Mouse (Mus musculus) intestine, embryonic 16.5 days (tissue): ENCODE data around the gene Tceal6. TPM values are rescaled to one million over a fixed set of nuclear protein-coding genes. Genes with fewer than 3 reads are reported as not detected.
"Not testable (repeated sequence)": the region's sequence is repeated elsewhere in the genome, so short reads cannot be mapped to it uniquely, and the experiment has no call there.

Experiments used
- ATAC-seq: fragments of 200-750 bp; cut with Nextera tagmentation; 2 replicates; pipeline ENCODE4 v1.8.0; 2017; ENCODE audit warnings: moderate TSS enrichment, moderate library complexity
- H3K27ac ChIP-seq: fragments of 300-500 bp; sonication (generic); 2 replicates; pipeline ENCODE4 v1.5.1; 2014; ENCODE audit warnings: mild to moderate bottlenecking, low read length
- H3K27me3 ChIP-seq: fragments of 300-500 bp; sonication (generic); replicated peaks from 2 replicates; pipeline ENCODE4 v1.6.1; 2014; ENCODE audit warnings: low read length, control low read depth, mixed read lengths; ENCODE audit not compliant: control insufficient read depth, insufficient read depth
- H3K36me3 ChIP-seq: fragments of 300-500 bp; sonication (generic); 2 replicates; pipeline ENCODE4 v1.6.1; 2014; ENCODE audit warnings: low read length, control low read depth; ENCODE audit not compliant: control insufficient read depth, insufficient read depth
- H3K4me1 ChIP-seq: fragments of 300-500 bp; sonication (generic); 2 replicates; pipeline ENCODE4 v1.6.1; 2014; ENCODE audit warnings: low read length, control low read depth, mixed read lengths; ENCODE audit not compliant: control insufficient read depth, insufficient read depth
- H3K4me2 ChIP-seq: fragments of 300-500 bp; sonication (generic); 2 replicates; pipeline ENCODE4 v1.6.1; 2014; ENCODE audit warnings: low read depth, low read length, control low read depth
- H3K4me3 ChIP-seq: fragments of 300-500 bp; sonication (generic); 2 replicates; pipeline ENCODE4 v1.5.1; 2014; ENCODE audit warnings: mild to moderate bottlenecking, low read length
- H3K9ac ChIP-seq: fragments of 300-500 bp; sonication (generic); 2 replicates; pipeline ENCODE4 v1.6.1; 2014; ENCODE audit warnings: low read depth, low read length
- H3K9me3 ChIP-seq: fragments of 300-500 bp; sonication (generic); 2 replicates; pipeline ENCODE4 v1.6.1; 2016; ENCODE audit warnings: low read length, control low read depth; ENCODE audit not compliant: control insufficient read depth
- WGBS: fragments of 180-500 bp; shearing (Covaris S2); extraction: QIAGEN DNeasy Blood & Tissue Kit; methylation state at CpG from one replicate; pipeline ENCODE4 v1.1.7; 2014; 5-methylcytosine and 5-hydroxymethylcytosine counted together
- polyA plus RNA-seq: library from polyadenylated mRNA; unstranded; fragments of >200 nt; fragmentation: Nextera tagmentation; extraction: Ambion mirVana; gene quantifications from 2 replicates; pipeline ENCODE4 v1.2.1, GENCODE M21; 2015

The Tceal6 gene
- polyA plus RNA-seq: 0.68 and 0.78 TPM in 2 replicates

GRCm38 (mm10) chrX:135210436-135211221 is at the start of gene Tceal6:
Gene Tceal6, minus strand, starts transcription at chrX:135210687.
- WGBS: 24% methylated on average over 11 of the region's 13 CpGs
- no peaks in the 10 kb centered on the region for H3K27me3 ChIP-seq
- peak within 1 kb of the TSS; percentile 14 for H3K4me3 ChIP-seq
- no peaks in the 10 kb centered on the region for H3K9me3 ChIP-seq
- no peak for ATAC-seq
- no peak within 1 kb of the TSS for H3K27ac ChIP-seq
- H3K36me3 ChIP-seq: no peaks in the 10 kb centered on the region
- no peak within 1 kb of the TSS for H3K9ac ChIP-seq
- H3K4me1 ChIP-seq: no peaks in the 10 kb centered on the region
- peak within 1 kb of the TSS; percentile 38 for H3K4me2 ChIP-seq

- H3K36me3 ChIP-seq, H3K27me3 ChIP-seq, H3K4me1 ChIP-seq, H3K27ac ChIP-seq, H3K9ac ChIP-seq, ATAC-seq, H3K9me3 ChIP-seq: not testable (repeated sequence)
- peak overlapping the region; percentile 38 for H3K4me2 ChIP-seq
- H3K4me3 ChIP-seq: peak overlapping the region; percentile 14
- WGBS: 18% methylated on average over 20 of the region's 21 CpGs
Observed at GRCm38 (mm10) chrX:135209773-135210435, 583 bp downstream of the Tceal6 start.

- no CpG with 5 or more reads among the region's 6 CpGs for WGBS
- H3K9ac ChIP-seq, H3K27me3 ChIP-seq, H3K4me3 ChIP-seq, H3K4me2 ChIP-seq, ATAC-seq, H3K27ac ChIP-seq, H3K9me3 ChIP-seq, H3K4me1 ChIP-seq, H3K36me3 ChIP-seq: not testable (repeated sequence)
Observed at GRCm38 (mm10) chrX:135189924-135190323, 20.6 kb downstream of the Tceal6 start.

DNA sequence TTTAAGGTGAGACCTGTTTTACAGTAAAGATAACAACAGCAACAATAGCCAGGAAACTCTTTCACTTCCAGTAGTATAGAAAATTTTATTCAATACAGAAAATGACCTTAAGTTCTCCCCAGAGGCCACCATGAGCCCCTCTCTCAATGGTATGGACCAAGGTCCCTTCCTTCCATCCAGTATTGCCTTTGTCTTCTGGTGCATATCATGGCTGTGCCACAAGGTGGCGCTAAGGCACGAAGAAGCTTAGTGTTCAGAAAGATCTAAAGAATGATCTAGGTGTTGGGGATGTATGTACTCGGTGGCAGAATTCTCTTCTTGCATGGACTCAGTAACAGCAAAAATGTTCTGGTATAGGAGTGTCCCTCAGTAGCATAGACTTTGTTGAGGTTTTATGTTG is 21.8 kb downstream of the Tceal6 start:
- H3K4me1 ChIP-seq: not testable (repeated sequence)
- whole genome bisulfite sequencing: no CpG with 5 or more reads among the region's 3 CpGs

GRCm38 (mm10) chrX:135177532-135177931 is 33.0 kb downstream of the Tceal6 start, which contains the start of gene Gm15023:
Gene Gm15023, minus strand, starts transcription at chrX:135177632.
- H3K9me3 ChIP-seq, H3K27ac ChIP-seq, H3K4me2 ChIP-seq, H3K9ac ChIP-seq, H3K27me3 ChIP-seq, H3K36me3 ChIP-seq, ATAC-seq, H3K4me1 ChIP-seq, H3K4me3 ChIP-seq: not testable (repeated sequence)
- 94% methylated on average over 5 of the region's 14 CpGs for WGBS

More for the DNA sequence above, 21.8 kb downstream of the Tceal6 start:
- H3K27ac ChIP-seq, H3K9ac ChIP-seq, H3K27me3 ChIP-seq, ATAC-seq, H3K4me2 ChIP-seq, H3K4me3 ChIP-seq, H3K36me3 ChIP-seq, H3K9me3 ChIP-seq: not testable (repeated sequence)

Other genes starting within 250 kb of the Tceal6 start
- 0.29 and 0.43 TPM in 2 replicates for gene Nxf2, start 245.9 kb downstream of the Tceal6 start, polyA plus RNA-seq
- 2.6 and 3.1 TPM in 2 replicates for gene Zmat1, start 201.5 kb downstream of the Tceal6 start, polyA plus RNA-seq
- gene Gm15023, start 33.1 kb downstream of the Tceal6 start, polyA plus RNA-seq: not detected in 2 replicates
- gene Pramel3, start 91.6 kb upstream of the Tceal6 start, polyA plus RNA-seq: not detected in 2 replicates
- gene Gm5128, start 162.6 kb upstream of the Tceal6 start, polyA plus RNA-seq: not detected in 2 replicates
- not detected in 2 replicates for gene Gm7903, start 223.1 kb upstream of the Tceal6 start, polyA plus RNA-seq